Mouse (Mus musculus) testis, postnatal 10 days (tissue): ENCODE results near the gene Map3k14.
"Not testable (repeated sequence)": the region's sequence is repeated elsewhere in the genome, so short reads cannot be mapped to it uniquely, and the experiment has no call there.

Experiments used
- DNase-seq: peaks from one replicate; pipeline ENCODE4 v3.0.0; 2021; ENCODE audit warnings: low spot score

The Map3k14 gene

GRCm38 (mm10) chr11:103246081-103246730, 21.1 kb downstream of the Map3k14 start:
- no peak for DNase-seq

- DNase-seq, result no peak
Measured at GRCm38 (mm10) chr11:103244856-103245255, 22.4 kb downstream of the Map3k14 start.

- DNase-seq, result no peak
Measured at GRCm38 (mm10) chr11:103240740-103241139, 26.5 kb downstream of the Map3k14 start.

GRCm38 (mm10) chr11:103237757-103238156, 29.5 kb downstream of the Map3k14 start:
- DNase-seq, result no peak

- DNase-seq, result no peak
Measured at GRCm38 (mm10) chr11:103236903-103237302, 30.4 kb downstream of the Map3k14 start.

- DNase-seq, result no peak
Measured at GRCm38 (mm10) chr11:103236431-103236830, 30.8 kb downstream of the Map3k14 start.

GRCm38 (mm10) chr11:103235702-103236101, 31.6 kb downstream of the Map3k14 start:
- DNase-seq, result no peak

GRCm38 (mm10) chr11:103234447-103234846, 32.8 kb downstream of the Map3k14 start:
- no peak for DNase-seq

GRCm38 (mm10) chr11:103232966-103233365, 34.3 kb downstream of the Map3k14 start:
- DNase-seq, result peak; percentile 93

GRCm38 (mm10) chr11:103231367-103231766, 35.9 kb downstream of the Map3k14 start:
- DNase-seq, result peak; percentile 38

GRCm38 (mm10) chr11:103230626-103231025, 36.6 kb downstream of the Map3k14 start:
- DNase-seq, result no peak

GRCm38 (mm10) chr11:103229608-103230007, 37.7 kb downstream of the Map3k14 start:
- no peak for DNase-seq

- peak; percentile 41 for DNase-seq
Measured at GRCm38 (mm10) chr11:103223951-103224456, 43.3 kb downstream of the Map3k14 start.

GRCm38 (mm10) chr11:103223444-103223843, 43.8 kb downstream of the Map3k14 start:
- DNase-seq, result no peak

- DNase-seq, result not testable (repeated sequence)
Measured at GRCm38 (mm10) chr11:103222718-103223117, 44.6 kb downstream of the Map3k14 start.

GRCm38 (mm10) chr11:103221437-103221836, 45.8 kb downstream of the Map3k14 start:
- DNase-seq, result no peak

- peak; percentile 50 for DNase-seq
Measured at GRCm38 (mm10) chr11:103219995-103220394, 47.3 kb downstream of the Map3k14 start.

GRCm38 (mm10) chr11:103219259-103219658, 48.0 kb downstream of the Map3k14 start:
- DNase-seq, result no peak

- DNase-seq, result no peak
Measured at GRCm38 (mm10) chr11:103218517-103218901, 48.8 kb downstream of the Map3k14 start.

- peak; percentile 68 for DNase-seq
Measured at GRCm38 (mm10) chr11:103217790-103218516, 49.3 kb downstream of the Map3k14 start, which contains the start of gene Spata32. Gene Spata32, minus strand, starts transcription at chr11:103218432.

GRCm38 (mm10) chr11:103215355-103215754, 51.9 kb downstream of the Map3k14 start:
- no peak for DNase-seq

- no peak for DNase-seq
Measured at GRCm38 (mm10) chr11:103213712-103214111, 53.6 kb downstream of the Map3k14 start.

- DNase-seq, result peak; percentile 40
Measured at GRCm38 (mm10) chr11:103210291-103210690, 57.0 kb downstream of the Map3k14 start.
